Mouse (Mus musculus): ENCODE results near the gene 2310033P09Rik. TPM values are rescaled to one million over a fixed set of nuclear protein-coding genes. Genes with fewer than 3 reads are reported as not detected.

Gene 2310033P09Rik
- 10 to 100 TPM; 19.7 to 20.4 TPM for total RNA-seq (2021)

DNA sequence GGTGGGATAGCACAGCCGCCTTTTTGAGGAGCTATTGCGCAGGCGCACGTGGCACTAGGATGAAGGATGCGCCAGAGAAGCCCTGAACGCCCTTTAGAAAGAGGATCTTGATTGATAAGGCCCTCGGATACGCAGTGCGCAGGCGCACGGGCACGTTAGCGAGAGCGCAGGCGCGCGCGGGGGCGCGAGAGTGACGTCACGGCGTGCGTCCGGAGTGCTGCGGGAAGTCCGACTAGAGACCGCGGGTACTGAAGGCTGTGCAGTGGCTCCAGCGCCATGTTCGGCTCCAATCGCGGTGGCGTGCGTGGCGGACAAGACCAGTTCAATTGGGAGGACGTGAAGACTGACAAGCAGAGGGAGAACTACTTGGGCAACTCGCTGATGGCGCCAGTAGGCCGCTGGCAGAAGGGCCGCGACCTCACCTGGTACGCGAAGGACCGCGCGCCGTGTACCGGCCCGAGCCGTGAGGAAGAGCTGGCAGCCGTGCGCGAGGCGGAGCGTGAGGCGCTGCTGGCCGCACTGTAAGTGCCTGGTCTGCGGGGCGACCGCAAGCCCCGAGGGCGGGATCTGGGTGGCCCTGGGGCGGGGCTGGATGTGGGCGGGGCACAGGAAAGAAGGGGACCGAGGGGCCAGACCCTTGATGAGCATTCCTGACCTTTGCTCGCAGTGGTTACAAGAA lies at the start of gene 2310033P09Rik:
2310033P09Rik (plus strand) TSS at position 169 of the 679 bp plus-strand sequence.
- peak; percentile 94 to 95 for DNase-seq (ENCODE audit: extremely low spot score in 1 of 2, low spot score in 2 of 2)
- intact Hi-C loops (cut with DNase I), result no loop called here

GRCm38 (mm10) chr11:59159099-59159498 lies 49.0 kb upstream of the 2310033P09Rik start:
- DNase-seq (ENCODE audit: extremely low spot score in 1 of 2, low spot score in 2 of 2), result no peak
- intact Hi-C loops (cut with DNase I), result no loop called here

DNA sequence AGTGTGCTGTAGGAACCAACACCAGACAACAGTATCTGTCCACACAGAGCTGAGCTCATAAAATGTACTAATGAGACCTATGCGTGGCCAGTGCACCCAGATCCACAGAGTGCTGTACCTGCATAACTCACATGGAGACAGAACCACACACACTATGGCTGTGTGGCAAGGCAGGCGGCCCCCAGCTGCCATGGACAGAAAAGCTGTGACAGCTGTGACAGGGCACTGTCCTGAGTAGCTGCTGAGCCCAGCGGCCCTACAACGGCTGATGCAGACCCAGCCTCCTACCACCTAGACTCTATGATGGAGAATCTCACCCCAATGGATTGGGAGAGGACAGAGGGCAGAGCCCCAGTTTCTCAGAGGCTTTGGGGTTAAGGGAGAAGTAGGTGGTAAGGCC lies 48.6 kb upstream of the 2310033P09Rik start:
- intact Hi-C loops (cut with DNase I), result no loop called here
- DNase-seq (ENCODE audit: extremely low spot score in 1 of 2, low spot score in 2 of 2), result no peak

- intact Hi-C loops (cut with DNase I), result no loop called here
Observed at GRCm38 (mm10) chr11:59161398-59161797, 46.7 kb upstream of the 2310033P09Rik start.

DNA sequence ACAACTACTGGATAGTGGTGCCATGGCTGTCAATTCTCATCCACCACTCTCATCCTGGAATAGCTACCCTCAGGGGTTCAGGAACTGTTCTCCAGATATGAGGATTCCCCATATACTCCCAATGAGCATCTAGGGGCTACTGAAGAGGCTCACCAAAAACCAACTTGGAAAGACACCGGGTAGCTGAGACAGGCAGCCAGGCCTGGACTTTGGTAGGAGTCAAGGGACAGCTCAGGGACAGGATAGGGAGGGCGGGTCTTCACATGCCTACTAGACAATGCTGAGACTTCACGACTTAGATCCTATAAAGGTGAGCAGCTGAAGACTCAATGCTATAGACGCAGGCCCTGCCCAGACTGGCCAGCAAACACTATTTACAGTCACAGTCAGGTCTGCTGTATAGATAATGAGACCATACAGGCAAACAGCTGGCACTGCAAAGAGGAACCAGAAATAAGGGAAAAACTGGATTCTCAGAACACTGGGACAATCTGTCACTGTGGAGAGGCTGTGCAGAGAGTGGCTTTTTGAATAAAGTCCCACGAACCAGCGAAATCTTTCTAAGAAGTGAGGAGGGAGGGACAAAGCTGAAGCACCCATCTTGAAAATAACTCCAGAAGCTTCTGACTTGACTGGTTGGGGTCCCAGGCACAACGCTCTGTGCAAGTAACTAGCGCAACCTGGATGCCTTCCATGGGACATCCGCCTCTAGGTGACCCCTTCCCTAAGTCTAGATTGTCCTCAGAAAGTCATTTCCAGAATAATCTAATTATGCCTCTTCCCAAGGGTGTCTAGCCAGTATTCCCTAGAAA lies 45.5 kb upstream of the 2310033P09Rik start:
- peak in 1 of 2 experiments; percentile 11 for DNase-seq (ENCODE audit: extremely low spot score in 1 of 2, low spot score in 2 of 2)
- intact Hi-C loops (cut with DNase I), result no loop called here

More at GRCm38 (mm10) chr11:59161398-59161797, 46.7 kb upstream of the 2310033P09Rik start:
- DNase-seq (ENCODE audit: extremely low spot score in 1 of 2, low spot score in 2 of 2), result peak in 1 of 2 experiments; percentile 26

DNA sequence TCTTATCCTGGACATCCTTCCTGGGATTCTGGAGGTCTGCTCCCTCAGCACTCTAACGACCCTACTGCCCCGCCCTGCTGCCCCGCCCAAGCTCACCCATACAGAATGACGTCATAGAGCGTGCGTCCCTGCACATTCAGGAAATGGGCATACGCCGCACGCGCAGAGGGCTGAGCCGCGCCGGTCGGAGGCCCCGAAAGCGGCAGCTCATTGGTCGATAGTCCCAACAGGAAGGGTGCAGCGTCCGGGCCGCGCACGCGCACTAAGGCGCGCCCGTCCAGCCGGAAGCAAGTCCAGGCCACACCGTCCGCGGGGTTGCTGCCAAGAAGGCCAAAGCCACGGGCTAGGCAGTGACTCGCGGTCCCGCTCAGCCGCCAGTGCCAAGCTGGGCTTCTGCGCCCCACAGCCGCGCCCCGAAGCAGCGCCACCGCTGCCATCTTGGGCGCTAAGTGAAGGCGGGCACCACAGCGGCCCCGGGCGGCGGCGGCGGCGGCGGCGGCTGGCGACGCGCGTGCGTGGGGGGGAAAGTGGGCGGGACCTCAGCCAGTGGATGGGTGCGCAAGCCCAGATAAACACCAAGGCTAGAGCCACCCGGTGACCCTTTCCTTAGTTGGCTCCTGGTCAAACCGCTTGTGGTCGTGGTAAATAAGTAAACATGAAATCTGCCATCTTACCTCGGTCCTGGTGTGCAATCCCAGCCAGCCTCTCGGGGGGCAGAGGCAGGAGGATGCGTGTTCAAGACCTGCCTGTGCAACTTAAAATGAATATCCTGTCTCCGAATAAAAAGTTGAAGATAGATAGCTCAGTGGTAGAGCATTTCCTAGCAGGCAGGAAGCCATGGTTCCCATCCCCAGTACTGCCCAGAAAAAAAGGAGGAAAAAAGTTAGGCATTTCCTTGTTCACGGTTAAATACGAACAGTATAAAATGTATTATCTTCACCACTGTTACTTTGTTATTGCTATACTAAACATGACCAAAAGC lies 44.6 kb upstream of the 2310033P09Rik start, which contains the start of gene Iba57:
Iba57 (minus strand) TSS at position 485 of the 982 bp plus-strand sequence.
- intact Hi-C loops (cut with DNase I), result no loop called here

GRCm38 (mm10) chr11:59164384-59164783 lies 43.7 kb upstream of the 2310033P09Rik start:
- intact Hi-C loops (cut with DNase I), result no loop called here
- DNase-seq (ENCODE audit: extremely low spot score in 1 of 2, low spot score in 2 of 2), result peak in 1 of 2 experiments; percentile 21

More for the DNA sequence above, 44.6 kb upstream of the 2310033P09Rik start, which contains the start of gene Iba57:
- DNase-seq (ENCODE audit: extremely low spot score in 1 of 2, low spot score in 2 of 2), result peak; percentile 98

GRCm38 (mm10) chr11:59165616-59166241 lies 42.4 kb upstream of the 2310033P09Rik start:
- peak in 1 of 2 experiments; percentile 13 for DNase-seq (ENCODE audit: extremely low spot score in 1 of 2, low spot score in 2 of 2)
- intact Hi-C loops (cut with DNase I), result no loop called here

DNA sequence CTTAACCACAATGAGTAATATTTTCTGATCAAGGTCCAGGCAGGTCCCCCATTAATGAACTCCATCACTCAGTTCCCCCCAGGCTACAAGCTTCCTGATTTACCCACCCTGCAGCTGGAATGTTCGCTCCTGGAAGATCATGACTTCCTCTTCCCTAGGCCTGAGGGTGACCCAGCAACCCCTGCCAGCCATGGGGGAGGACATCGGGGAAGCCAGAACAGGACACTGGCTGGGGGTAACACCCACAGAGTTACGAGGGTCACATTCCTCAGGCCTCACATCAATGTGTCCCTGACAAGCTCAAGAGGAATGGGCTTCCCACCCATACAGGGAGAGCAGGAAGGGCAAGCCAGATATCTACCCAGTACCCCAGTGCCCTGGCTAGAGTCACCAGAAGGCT lies 38.3 kb upstream of the 2310033P09Rik start:
- intact Hi-C loops (cut with DNase I), result no loop called here
- no peak for DNase-seq (ENCODE audit: extremely low spot score in 1 of 2, low spot score in 2 of 2)

- intact Hi-C loops (cut with DNase I), result no loop called here
- DNase-seq (ENCODE audit: extremely low spot score in 1 of 2, low spot score in 2 of 2), result no peak
Observed at GRCm38 (mm10) chr11:59170549-59170948, 37.6 kb upstream of the 2310033P09Rik start.

DNA sequence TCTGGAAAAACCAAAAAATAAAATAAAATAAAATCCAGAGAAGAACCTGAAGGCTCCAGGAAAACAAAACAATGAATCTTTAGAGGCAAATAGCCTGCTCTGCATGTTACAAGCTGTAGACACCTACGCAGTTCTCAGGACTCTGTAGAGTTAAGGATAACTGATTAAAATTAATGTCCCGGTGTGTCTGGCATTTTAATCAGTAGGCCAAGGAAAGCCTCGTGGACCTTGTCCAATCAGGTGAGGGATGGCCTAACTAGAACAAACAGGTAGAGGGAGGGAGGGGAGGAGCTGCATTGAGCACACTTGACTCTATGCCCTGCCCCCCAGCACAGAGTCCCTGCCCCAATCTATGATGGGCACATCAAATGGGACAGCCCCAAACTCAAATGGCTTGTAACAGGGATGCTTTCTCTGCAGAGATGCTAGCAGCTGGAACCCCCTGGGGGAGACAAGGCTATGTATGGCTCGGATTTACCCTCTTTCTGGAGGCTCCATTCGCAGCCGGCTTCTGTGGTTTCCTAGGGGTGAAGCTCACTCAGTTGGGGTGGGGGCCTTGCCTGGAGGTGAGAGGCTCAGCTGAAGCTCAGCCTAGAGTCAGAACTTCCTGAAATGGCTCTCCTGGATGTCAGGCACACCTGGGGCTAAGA lies 33.8 kb upstream of the 2310033P09Rik start:
- DNase-seq (ENCODE audit: extremely low spot score in 1 of 2, low spot score in 2 of 2), result no peak
- intact Hi-C loops (cut with DNase I), result no loop called here

GRCm38 (mm10) chr11:59176475-59176874 lies 31.6 kb upstream of the 2310033P09Rik start:
- intact Hi-C loops (cut with DNase I), result no loop called here
- peak in 1 of 2 experiments; percentile 25 for DNase-seq (ENCODE audit: extremely low spot score in 1 of 2, low spot score in 2 of 2)

DNA sequence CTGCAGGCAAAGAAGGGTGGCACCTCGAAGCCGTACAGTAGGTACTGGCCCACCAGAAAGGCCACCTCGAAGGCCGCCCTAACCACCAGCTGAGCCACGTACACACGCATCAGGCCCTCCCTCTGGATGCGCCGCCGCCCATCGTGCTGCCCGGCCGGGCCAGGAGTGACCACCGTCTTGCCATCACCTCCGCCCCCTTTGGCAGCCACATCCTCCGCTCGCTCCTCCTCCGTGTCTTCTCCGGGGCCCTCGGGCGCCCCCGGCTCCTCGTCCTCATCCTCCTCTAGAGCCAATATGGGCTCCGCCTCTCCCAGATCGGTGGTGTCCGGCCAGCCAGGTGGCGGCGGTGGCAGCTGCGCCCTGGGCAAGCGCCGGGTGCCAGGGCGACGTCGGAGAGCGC lies 31.2 kb upstream of the 2310033P09Rik start:
- intact Hi-C loops (cut with DNase I), result no loop called here
- peak in 1 of 2 experiments; percentile 26 for DNase-seq (ENCODE audit: extremely low spot score in 1 of 2, low spot score in 2 of 2)

- peak in 1 of 2 experiments; percentile 61 for DNase-seq (ENCODE audit: extremely low spot score in 1 of 2, low spot score in 2 of 2)
- intact Hi-C loops (cut with DNase I), result loop anchor here (10.0 kb wide), 1 partner anchor 208 kb away; the partner anchor contains the start of gene Trim11
Observed at GRCm38 (mm10) chr11:59182864-59183331, 25.2 kb upstream of the 2310033P09Rik start, which contains the start of gene Gjc2. Gene Gjc2, minus strand, starts transcription at chr11:59183213.

DNA sequence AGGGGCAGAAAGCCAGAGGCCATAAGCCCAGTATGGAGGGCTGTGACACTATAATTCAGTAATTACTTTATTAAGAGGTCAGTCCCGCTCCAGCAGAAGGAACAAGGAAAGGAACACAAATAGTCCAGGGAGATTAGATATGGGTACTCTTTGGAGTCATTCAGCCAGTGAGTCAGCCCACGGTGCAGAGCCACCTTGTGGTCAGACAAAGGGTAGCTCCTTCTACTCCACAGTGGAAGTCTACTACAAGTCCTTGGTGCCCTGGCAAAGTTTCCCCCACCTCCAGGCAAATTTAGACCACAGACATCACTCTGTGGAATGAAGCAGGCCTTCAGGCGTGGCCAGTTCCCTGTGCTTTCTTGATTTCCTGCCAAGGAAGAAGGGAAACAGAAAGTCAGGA lies 24.3 kb upstream of the 2310033P09Rik start:
- intact Hi-C loops (cut with DNase I), result loop anchor here (10.0 kb wide), 1 partner anchor 209 kb away; the partner anchor contains the start of gene Trim11
- DNase-seq (ENCODE audit: extremely low spot score in 1 of 2, low spot score in 2 of 2), result peak in 1 of 2 experiments; percentile 61

DNA sequence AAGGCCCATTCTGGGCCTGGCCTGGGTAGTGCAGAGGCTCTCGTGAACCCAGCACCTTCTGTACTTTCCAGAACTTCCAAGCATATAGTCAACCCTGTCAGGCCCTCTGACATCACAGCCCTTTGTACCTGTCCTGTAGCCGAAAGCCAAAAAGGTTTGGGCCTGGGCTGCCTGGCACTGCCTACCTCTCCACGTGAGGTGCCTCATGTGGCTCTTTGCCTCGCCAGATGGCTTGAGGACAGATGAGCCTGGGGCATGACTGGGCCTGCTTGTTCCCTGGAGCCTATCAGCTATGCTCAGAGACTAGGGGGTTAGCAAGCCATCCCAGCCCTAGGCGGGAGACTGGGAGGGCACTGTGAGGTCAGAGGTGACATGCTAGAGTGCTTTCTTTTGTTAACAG lies 22.6 kb upstream of the 2310033P09Rik start:
- intact Hi-C loops (cut with DNase I), result loop anchor here (10.0 kb wide), 1 partner anchor 211 kb away; the partner anchor contains the start of gene Trim11
- DNase-seq (ENCODE audit: extremely low spot score in 1 of 2, low spot score in 2 of 2), result no peak

DNA sequence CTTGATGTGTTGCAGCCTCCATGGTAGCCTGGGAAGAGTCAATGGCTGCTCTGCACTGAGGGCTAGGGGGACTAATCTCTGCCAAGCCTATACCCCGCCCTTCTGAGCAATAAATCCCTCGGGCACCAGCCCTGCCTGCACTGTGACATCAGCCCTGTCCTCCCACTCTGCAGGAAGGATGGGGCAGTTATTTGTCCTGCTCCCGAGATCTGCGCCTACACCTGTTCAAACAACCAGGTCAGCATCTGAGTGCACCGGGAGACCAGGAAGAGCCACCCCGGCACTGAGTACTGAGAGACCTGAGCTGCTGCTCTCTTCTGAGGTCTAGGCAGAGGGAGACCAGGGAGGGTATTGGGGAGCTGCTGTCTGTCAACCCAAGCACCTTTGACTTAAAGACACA lies 20.4 kb upstream of the 2310033P09Rik start:
- intact Hi-C loops (cut with DNase I), result loop anchor here (10.0 kb wide), 1 partner anchor 213 kb away; the partner anchor contains the start of gene Trim11
- no peak for DNase-seq (ENCODE audit: extremely low spot score in 1 of 2, low spot score in 2 of 2)
